Mouse (Mus musculus) macrophage (primary cell): ENCODE data around the gene Fbxl19. TPM values are rescaled to one million over a fixed set of nuclear protein-coding genes. Genes with fewer than 3 reads are reported as not detected.

Experiments used
- H3K27ac ChIP-seq: fragments of 350-480 bp; formaldehyde crosslinking; 2 replicates; pipeline ENCODE4 v1.9.0; 2021
- H3K36me3 ChIP-seq: fragments of 350-480 bp; formaldehyde crosslinking; 2 replicates; pipeline ENCODE4 v1.9.0; 2021; ENCODE audit errors: inconsistent target
- H3K4me3 ChIP-seq: fragments of 350-480 bp; formaldehyde crosslinking; 2 replicates; pipeline ENCODE4 v1.9.0; 2021; ENCODE audit errors: inconsistent target
- H3K79me2 ChIP-seq: fragments of 350-480 bp; formaldehyde crosslinking; 2 replicates; pipeline ENCODE4 v1.9.0; 2021; ENCODE audit errors: inconsistent target
- WGBS: methylation state at CpG from one replicate; pipeline ENCODE4 v1.1.7; 2026; ENCODE audit warnings: inconsistent platforms; ENCODE audit not compliant: missing documents; 5-methylcytosine and 5-hydroxymethylcytosine counted together
- polyA plus RNA-seq: library from polyadenylated mRNA; stranded (reverse); fragments of 250-400 nt; gene quantifications from 3 replicates; pipeline ENCODE4 v1.2.4, GENCODE M21; 2018; ENCODE audit warnings: inconsistent platforms

Fbxl19 gene
- polyA plus RNA-seq, 1 experiment from 2014 or later = 4.9 TPM

GRCm38 (mm10) chr7:127785308-127785707, 41.0 kb downstream of the Fbxl19 start, which contains the start of gene Gm49388:
TSS of gene Gm49388 (plus strand) at chr7:127785608.
- H3K4me3 ChIP-seq = no peak within 1 kb of the TSS
- H3K36me3 ChIP-seq = peaks cover 93% of the 10 kb centered on the region
- no peaks in the 10 kb centered on the region; the same call in 1 of the 2 replicates for H3K79me2 ChIP-seq
- WGBS = 90% methylated on average over 7 of the region's 7 CpGs
- H3K27ac ChIP-seq = no peak within 1 kb of the TSS

- WGBS = 91% methylated on average over 23 of the region's 23 CpGs
- H3K79me2 ChIP-seq = peaks cover 10% of the 10 kb centered on the region; the same call in 1 of the 2 replicates
- no peak overlapping the region for H3K27ac ChIP-seq
- peaks cover 62% of the 10 kb centered on the region for H3K36me3 ChIP-seq
- no peak overlapping the region for H3K4me3 ChIP-seq
Measured at GRCm38 (mm10) chr7:127797076-127797845, 52.9 kb downstream of the Fbxl19 start.

- H3K36me3 ChIP-seq = peaks cover 68% of the 10 kb centered on the region
- 95% methylated on average over 4 of the region's 4 CpGs for WGBS
- no peak overlapping the region for H3K4me3 ChIP-seq
- H3K27ac ChIP-seq = no peak overlapping the region
- peaks cover 10% of the 10 kb centered on the region; the same call in 1 of the 2 replicates for H3K79me2 ChIP-seq
Measured at GRCm38 (mm10) chr7:127798591-127798990, 54.2 kb downstream of the Fbxl19 start.

GRCm38 (mm10) chr7:127799211-127799610, 54.9 kb downstream of the Fbxl19 start:
- H3K4me3 ChIP-seq = no peak overlapping the region
- H3K27ac ChIP-seq = no peak overlapping the region
- 88% methylated on average over 13 of the region's 13 CpGs for WGBS
- peaks cover 10% of the 10 kb centered on the region; the same call in 1 of the 2 replicates for H3K79me2 ChIP-seq
- peaks cover 65% of the 10 kb centered on the region for H3K36me3 ChIP-seq

- H3K4me3 ChIP-seq = no peak overlapping the region
- H3K27ac ChIP-seq = no peak overlapping the region
- H3K36me3 ChIP-seq = peaks cover 63% of the 10 kb centered on the region
- H3K79me2 ChIP-seq = peaks cover 10% of the 10 kb centered on the region; the same call in 1 of the 2 replicates
- WGBS = 33% methylated on average over 1 of the region's 1 CpGs
Measured at GRCm38 (mm10) chr7:127799738-127800137, 55.4 kb downstream of the Fbxl19 start.

- H3K27ac ChIP-seq = peak within 1 kb of the TSS; percentile 68
- peaks cover 55% of the 10 kb centered on the region for H3K36me3 ChIP-seq
- H3K4me3 ChIP-seq = peak within 1 kb of the TSS; percentile 47
- H3K79me2 ChIP-seq = peaks cover 10% of the 10 kb centered on the region; the same call in 1 of the 2 replicates
- 0% methylated on average over 6 of the region's 6 CpGs for WGBS
Measured at GRCm38 (mm10) chr7:127800435-127801009, 56.2 kb downstream of the Fbxl19 start, which contains the start of gene Hsd3b7. TSS of gene Hsd3b7 (plus strand) at chr7:127800604.

GRCm38 (mm10) chr7:127801010-127801621, 56.8 kb downstream of the Fbxl19 start:
- H3K27ac ChIP-seq = peak overlapping the region; percentile 68
- H3K79me2 ChIP-seq = peaks cover 10% of the 10 kb centered on the region; the same call in 1 of the 2 replicates
- H3K4me3 ChIP-seq = peak overlapping the region; percentile 47
- peaks cover 49% of the 10 kb centered on the region for H3K36me3 ChIP-seq
- WGBS = 79% methylated on average over 8 of the region's 8 CpGs

- WGBS = 93% methylated on average over 17 of the region's 17 CpGs
- Histone ChIP-seq H3K4me3 (no peak overlapping the region), H3K36me3 (peaks cover 37% of the 10 kb centered on the region), H3K27ac (no peak overlapping the region), H3K79me2 (peaks cover 10% of the 10 kb centered on the region; the same call in 1 of the 2 replicates)
Measured at GRCm38 (mm10) chr7:127802313-127802712, 58.0 kb downstream of the Fbxl19 start.

GRCm38 (mm10) chr7:127808821-127809220, 64.5 kb downstream of the Fbxl19 start:
- H3K79me2 ChIP-seq = no peaks in the 10 kb centered on the region
- no peak overlapping the region for H3K27ac ChIP-seq
- no peak overlapping the region for H3K4me3 ChIP-seq
- WGBS = 67% methylated on average over 5 of the region's 5 CpGs
- H3K36me3 ChIP-seq = no peaks in the 10 kb centered on the region

- WGBS = 100% methylated on average over 1 of the region's 1 CpGs
- no peak overlapping the region for H3K27ac ChIP-seq
Measured at GRCm38 (mm10) chr7:127809846-127810245, 65.5 kb downstream of the Fbxl19 start.

GRCm38 (mm10) chr7:127810650-127811049, 66.3 kb downstream of the Fbxl19 start:
- WGBS = 89% methylated on average over 9 of the region's 10 CpGs

More at GRCm38 (mm10) chr7:127809846-127810245, 65.5 kb downstream of the Fbxl19 start:
- Histone ChIP-seq H3K4me3 (no peak overlapping the region), H3K36me3 (no peaks in the 10 kb centered on the region), H3K79me2 (no peaks in the 10 kb centered on the region)

GRCm38 (mm10) chr7:127811240-127811639, 66.9 kb downstream of the Fbxl19 start:
- Histone ChIP-seq H3K27ac (no peak overlapping the region), H3K79me2 (no peaks in the 10 kb centered on the region), H3K4me3 (no peak overlapping the region), H3K36me3 (no peaks in the 10 kb centered on the region)
- WGBS = 84% methylated on average over 4 of the region's 4 CpGs

More at GRCm38 (mm10) chr7:127810650-127811049, 66.3 kb downstream of the Fbxl19 start:
- Histone ChIP-seq H3K36me3 (no peaks in the 10 kb centered on the region), H3K79me2 (no peaks in the 10 kb centered on the region), H3K27ac (no peak overlapping the region), H3K4me3 (no peak overlapping the region)

- 96% methylated on average over 3 of the region's 3 CpGs for WGBS
- Histone ChIP-seq H3K79me2 (no peaks in the 10 kb centered on the region), H3K36me3 (no peaks in the 10 kb centered on the region), H3K4me3 (no peak overlapping the region), H3K27ac (no peak overlapping the region)
Measured at GRCm38 (mm10) chr7:127812292-127812691, 67.9 kb downstream of the Fbxl19 start.

GRCm38 (mm10) chr7:127813821-127814220, 69.5 kb downstream of the Fbxl19 start:
- H3K4me3 ChIP-seq = no peak overlapping the region
- 88% methylated on average over 4 of the region's 4 CpGs for WGBS
- H3K27ac ChIP-seq = no peak overlapping the region
- no peaks in the 10 kb centered on the region for H3K36me3 ChIP-seq
- H3K79me2 ChIP-seq = no peaks in the 10 kb centered on the region
